Mouse (Mus musculus) hematopoietic multipotent progenitor cell, adult 10-12 weeks (in vitro differentiated cells): Measurements from ENCODE around the gene Olfr727. TPM values are rescaled to one million over a fixed set of nuclear protein-coding genes. Genes with fewer than 3 reads are reported as not detected.

Source experiments
- polyA plus RNA-seq: library from polyadenylated mRNA; stranded (reverse); fragments of >175 nt; gene quantifications from 2 replicates; pipeline ENCODE4 v1.2.3, GENCODE M21; 2012; ENCODE audit warnings: low replicate concordance

Olfr727 gene
- not detected in 2 replicates for polyA plus RNA-seq

DNA sequence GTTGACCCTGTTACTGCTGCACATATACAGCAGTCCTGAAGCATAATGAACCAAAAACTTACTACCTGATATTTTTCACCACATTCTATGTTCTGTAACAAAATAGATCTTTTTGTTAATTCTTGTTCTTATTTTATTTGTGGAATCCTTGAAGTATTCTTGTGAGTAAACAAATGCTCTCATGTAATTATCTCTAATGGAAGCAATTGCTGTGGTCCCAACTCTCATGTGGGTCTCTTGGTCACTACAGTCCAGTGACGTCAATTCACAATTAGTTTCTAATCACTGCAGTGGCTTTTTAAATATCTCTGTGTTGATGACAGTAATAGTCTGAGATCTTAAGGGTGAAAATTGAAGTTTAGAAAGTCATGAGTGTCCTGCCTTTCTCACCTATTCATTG is at the start of gene Olfr727:
TSS of gene Olfr727 (plus strand) at position 301 of the 400 bp plus-strand sequence.

DNA sequence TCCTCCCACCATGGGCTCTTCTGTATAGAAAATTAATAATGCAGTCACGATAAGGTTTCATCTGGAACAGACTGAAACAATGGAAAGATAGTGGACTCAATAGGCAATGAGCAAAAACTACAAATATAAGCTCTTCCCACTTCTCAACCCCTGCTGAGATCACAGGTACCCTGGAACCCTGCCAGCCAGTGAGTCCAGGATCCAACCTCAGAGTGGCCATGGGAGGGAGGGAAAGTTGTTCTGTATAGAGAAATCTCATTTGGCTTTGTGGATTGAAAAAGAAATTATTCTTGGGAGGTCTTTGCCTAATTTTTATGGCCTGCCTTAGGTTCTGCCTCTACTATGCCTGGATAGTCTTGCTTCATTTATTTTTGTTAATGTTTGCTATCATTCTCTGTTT is 32.1 kb upstream of the Olfr727 start, which contains the start of gene Olfr726:
TSS of gene Olfr726 (minus strand) at position 101 of the 400 bp plus-strand sequence.

DNA sequence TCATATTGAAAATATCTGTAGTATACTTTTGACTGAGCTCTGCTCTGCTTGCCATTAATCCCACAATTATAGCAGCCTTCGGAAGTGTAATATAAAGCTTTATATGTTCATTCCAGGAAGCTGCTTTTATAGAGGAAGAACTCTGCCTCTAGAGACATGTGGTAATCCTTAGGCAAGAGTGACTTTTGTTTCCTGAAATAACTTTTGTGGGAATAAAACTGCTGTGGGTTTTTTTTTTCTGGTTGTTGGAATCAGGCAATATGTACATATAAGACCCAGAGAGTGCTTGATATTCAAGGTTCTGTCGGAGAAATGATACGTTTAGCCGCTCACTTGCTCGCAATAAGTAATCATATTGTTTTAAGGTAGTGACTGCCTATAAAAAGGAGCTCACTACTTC is 19.6 kb downstream of the Olfr727 start, which contains the start of gene Olfr728:
TSS of gene Olfr728 (minus strand) at position 101 of the 400 bp plus-strand sequence.

DNA sequence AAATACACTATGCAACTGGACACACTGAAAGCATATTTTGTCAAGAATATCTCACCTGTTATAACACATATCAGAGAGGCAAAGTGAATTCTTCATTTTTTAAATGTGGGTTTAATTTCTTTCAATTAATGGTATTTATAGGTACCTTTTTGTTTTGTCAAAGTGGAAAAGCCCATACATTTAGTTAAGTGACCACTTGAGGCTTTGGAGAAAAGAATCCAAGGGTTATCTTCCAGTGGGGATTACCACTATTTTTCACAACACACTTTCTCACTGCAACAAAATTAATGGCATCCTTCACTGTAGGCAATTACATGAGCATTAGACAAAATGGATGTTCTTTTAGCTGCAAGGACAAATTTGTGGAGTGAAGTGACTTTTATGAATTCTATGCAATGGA is 29.8 kb downstream of the Olfr727 start, which contains the start of gene Olfr729:
TSS of gene Olfr729 (minus strand) at position 101 of the 400 bp plus-strand sequence.

Other genes with a start within 250 kb of the Olfr727 start
- gene Olfr722, start 221.2 kb upstream of the Olfr727 start, polyA plus RNA-seq = not detected in 2 replicates
- gene Olfr723, start 191.4 kb upstream of the Olfr727 start, polyA plus RNA-seq = not detected in 2 replicates
- gene Olfr724, start 159.9 kb upstream of the Olfr727 start, polyA plus RNA-seq = not detected in 2 replicates
- gene Olfr725, start 82.8 kb upstream of the Olfr727 start, polyA plus RNA-seq = not detected in 2 replicates
- gene Olfr726, start 32.2 kb upstream of the Olfr727 start, polyA plus RNA-seq = not detected in 2 replicates
- gene Olfr728, start 19.5 kb downstream of the Olfr727 start, polyA plus RNA-seq = not detected in 2 replicates
- gene Olfr729, start 29.7 kb downstream of the Olfr727 start, polyA plus RNA-seq = not detected in 2 replicates
- gene Olfr730, start 65.0 kb downstream of the Olfr727 start, polyA plus RNA-seq = not detected in 2 replicates
- gene Olfr731, start 118.7 kb downstream of the Olfr727 start, polyA plus RNA-seq = not detected in 2 replicates
- gene Olfr732, start 161.0 kb downstream of the Olfr727 start, polyA plus RNA-seq = not detected in 2 replicates
- gene Olfr733, start 178.3 kb downstream of the Olfr727 start, polyA plus RNA-seq = not detected in 2 replicates
- gene Olfr734, start 203.6 kb downstream of the Olfr727 start, polyA plus RNA-seq = 0.13 TPM in 1 of 2 replicates, not detected in the other
- gene Olfr735, start 225.7 kb downstream of the Olfr727 start, polyA plus RNA-seq = not detected in 2 replicates
- gene Tlr11, start 234.7 kb downstream of the Olfr727 start, polyA plus RNA-seq = 0.39 and 0.90 TPM in 2 replicates